Mouse (Mus musculus): ENCODE data around the gene Rpp38.

Rpp38 gene

GRCm38 (mm10) chr2:3332484-3333242, at the start of gene Rpp38:
Gene Rpp38 (minus strand): TSS chr2:3332643.
- peak; percentile 97 for DNase-seq

GRCm38 (mm10) chr2:3365127-3365526, 32.7 kb upstream of the Rpp38 start:
- no peak for DNase-seq

- no peak for DNase-seq
Observed at GRCm38 (mm10) chr2:3361067-3361466, 28.6 kb upstream of the Rpp38 start.

- no peak for DNase-seq
Observed at GRCm38 (mm10) chr2:3357887-3358286, 25.4 kb upstream of the Rpp38 start.

- no peak for DNase-seq
Observed at GRCm38 (mm10) chr2:3356311-3356710, 23.9 kb upstream of the Rpp38 start.

GRCm38 (mm10) chr2:3355793-3356192, 23.4 kb upstream of the Rpp38 start:
- DNase-seq: no peak

- DNase-seq: no peak
Observed at GRCm38 (mm10) chr2:3353160-3353559, 20.7 kb upstream of the Rpp38 start.

GRCm38 (mm10) chr2:3348919-3349318, 16.5 kb upstream of the Rpp38 start:
- no peak for DNase-seq

GRCm38 (mm10) chr2:3348422-3348821, 16.0 kb upstream of the Rpp38 start:
- no peak for DNase-seq

- peak; percentile 14 to 17 for DNase-seq
Observed at GRCm38 (mm10) chr2:3335611-3336301, 3.3 kb upstream of the Rpp38 start, which contains the start of gene Acbd7. Gene Acbd7 (plus strand): TSS chr2:3336168.

- DNase-seq: no peak
Observed at GRCm38 (mm10) chr2:3333761-3334160, 1.3 kb upstream of the Rpp38 start.

GRCm38 (mm10) chr2:3332056-3332455, 387 bp downstream of the Rpp38 start:
- DNase-seq: no peak

GRCm38 (mm10) chr2:3331071-3331703, 1.3 kb downstream of the Rpp38 start:
- no peak for DNase-seq

GRCm38 (mm10) chr2:3327351-3327750, 5.1 kb downstream of the Rpp38 start:
- DNase-seq: peak; percentile 9 to 64

GRCm38 (mm10) chr2:3326547-3326946, 5.9 kb downstream of the Rpp38 start:
- DNase-seq: no peak

GRCm38 (mm10) chr2:3324381-3325130, 7.9 kb downstream of the Rpp38 start:
- DNase-seq: no peak

- no peak for DNase-seq
Observed at GRCm38 (mm10) chr2:3323132-3323531, 9.3 kb downstream of the Rpp38 start.

GRCm38 (mm10) chr2:3305426-3306025, 26.9 kb downstream of the Rpp38 start:
- no peak for DNase-seq

- no peak for DNase-seq
Observed at GRCm38 (mm10) chr2:3295826-3296225, 36.6 kb downstream of the Rpp38 start.

GRCm38 (mm10) chr2:3292170-3292569, 40.3 kb downstream of the Rpp38 start:
- DNase-seq: no peak

GRCm38 (mm10) chr2:3289581-3289980, 42.9 kb downstream of the Rpp38 start:
- no peak for DNase-seq

GRCm38 (mm10) chr2:3286243-3286642, 46.2 kb downstream of the Rpp38 start:
- no peak for DNase-seq

GRCm38 (mm10) chr2:3285709-3286108, 46.7 kb downstream of the Rpp38 start:
- DNase-seq: no peak

Data from spleen, adult 18-20 months (tissue).